Mouse (Mus musculus) liver, embryonic 13.5 days (tissue): ENCODE results near the gene Cenpp. TPM values are rescaled to one million over a fixed set of nuclear protein-coding genes. Genes with fewer than 3 reads are reported as not detected.

ENCODE experiments used
- ATAC-seq: fragments of 200-750 bp; cut with Nextera tagmentation; 2 replicates; pipeline ENCODE4 v1.8.0; 2017; ENCODE audit warnings: low read depth, mild to moderate bottlenecking, moderate number of reproducible peaks, moderate library complexity
- DNase-seq: peaks from one replicate; pipeline ENCODE4 v3.0.0; 2022
- H3K27ac ChIP-seq: fragments of 300-500 bp; sonication (generic); 2 replicates; pipeline ENCODE4 v1.5.1; 2015; ENCODE audit warnings: moderate library complexity, mild to moderate bottlenecking, inconsistent platforms
- H3K27me3 ChIP-seq: fragments of 300-500 bp; sonication (generic); 2 replicates; pipeline ENCODE4 v1.6.1; 2015; ENCODE audit warnings: mild to moderate bottlenecking, inconsistent platforms
- H3K36me3 ChIP-seq: fragments of 300-500 bp; sonication (generic); 2 replicates; pipeline ENCODE4 v1.6.1; 2015; ENCODE audit warnings: mild to moderate bottlenecking, inconsistent platforms
- H3K4me1 ChIP-seq: fragments of 300-500 bp; sonication (generic); replicated peaks from 2 replicates; pipeline ENCODE4 v1.6.1; 2015; ENCODE audit warnings: inconsistent platforms
- H3K4me2 ChIP-seq: fragments of 300-500 bp; sonication (generic); 2 replicates; pipeline ENCODE4 v1.6.1; 2015; ENCODE audit warnings: inconsistent platforms, mild to moderate bottlenecking, moderate library complexity
- H3K4me3 ChIP-seq: fragments of 300-500 bp; sonication (generic); replicated peaks from 2 replicates; pipeline ENCODE4 v1.5.1; 2015; ENCODE audit warnings: mild to moderate bottlenecking, inconsistent platforms
- H3K9ac ChIP-seq: fragments of 300-500 bp; sonication (generic); 2 replicates; pipeline ENCODE4 v1.6.1; 2015; ENCODE audit warnings: mild to moderate bottlenecking, inconsistent platforms
- H3K9me3 ChIP-seq: fragments of 300-500 bp; sonication (generic); replicated peaks from 2 replicates; pipeline ENCODE4 v1.6.1; 2016; ENCODE audit warnings: inconsistent platforms
- WGBS: fragments of 180-500 bp; shearing (Covaris S2); methylation state at CpG from one replicate; pipeline ENCODE4 v1.1.7; 2015; ENCODE audit not compliant: insufficient replicate concordance; 5-methylcytosine and 5-hydroxymethylcytosine counted together
- polyA plus RNA-seq: library from polyadenylated mRNA; unstranded; fragments of >200 nt; fragmentation: Nextera tagmentation; extraction: Ambion mirVana; gene quantifications from 2 replicates; pipeline ENCODE4 v1.2.1, GENCODE M21; 2015

Cenpp gene
- polyA plus RNA-seq, result 33.8 and 39.7 TPM in 2 replicates

- no peaks in the 10 kb centered on the region for H3K9me3 ChIP-seq
- DNase-seq, result peak; percentile 99
- H3K36me3 ChIP-seq, result peaks cover 15% of the 10 kb centered on the region
- ATAC-seq, result peak; percentile 96
- H3K4me1 ChIP-seq, result peaks cover 28% of the 10 kb centered on the region
- no peaks in the 10 kb centered on the region for H3K27me3 ChIP-seq
- peak within 1 kb of the TSS; percentile 92 for H3K4me3 ChIP-seq
- under 1% methylated on average over 68 of the region's 68 CpGs for WGBS
- H3K27ac ChIP-seq, result peak within 1 kb of the TSS; percentile 80
- H3K4me2 ChIP-seq, result peak within 1 kb of the TSS; percentile 82
- peak within 1 kb of the TSS; percentile 89 for H3K9ac ChIP-seq
These were observed at the start of gene Cenpp, which contains the start of gene Nol8 for GRCm38 (mm10) chr13:49652481-49653179. TSS of gene Cenpp (minus strand) at chr13:49652785. TSS of gene Nol8 (plus strand) at chr13:49653078.

- Histone ChIP-seq H3K4me2 (no peak overlapping the region), H3K9me3 (no peaks in the 10 kb centered on the region), H3K27me3 (no peaks in the 10 kb centered on the region), H3K27ac (no peak overlapping the region), H3K36me3 (peaks cover 69% of the 10 kb centered on the region), H3K4me3 (no peak overlapping the region), H3K4me1 (no peaks in the 10 kb centered on the region), H3K9ac (no peak overlapping the region)
- DNase-seq (no peak), ATAC-seq (no peak)
- WGBS, result 92% methylated on average over 5 of the region's 5 CpGs
These were observed 38.5 kb upstream of the Cenpp start for GRCm38 (mm10) chr13:49691056-49691455.

GRCm38 (mm10) chr13:49684266-49684665 lies 31.7 kb upstream of the Cenpp start:
- 0 out of 2 replicates have a peak overlapping the region, but pooled peaks have one; percentile 90 for H3K9ac ChIP-seq
- no peak for DNase-seq
- H3K36me3 ChIP-seq, result peaks cover 41% of the 10 kb centered on the region
- H3K27ac ChIP-seq, result no peak overlapping the region; the same call in 1 of the 2 replicates
- 71% methylated on average over 4 of the region's 4 CpGs for WGBS
- H3K4me3 ChIP-seq, result peak overlapping the region; percentile 84; the same call in 1 of the 2 replicates
- no peak for ATAC-seq
- no peaks in the 10 kb centered on the region for H3K27me3 ChIP-seq
- H3K9me3 ChIP-seq, result no peaks in the 10 kb centered on the region
- H3K4me2 ChIP-seq, result peak overlapping the region; percentile 79
- peaks cover 32% of the 10 kb centered on the region for H3K4me1 ChIP-seq

GRCm38 (mm10) chr13:49682233-49682846 lies 29.8 kb upstream of the Cenpp start:
- Histone ChIP-seq H3K4me2 (peak overlapping the region; percentile 79), H3K4me3 (peak overlapping the region; percentile 84), H3K9me3 (no peaks in the 10 kb centered on the region), H3K4me1 (peaks cover 32% of the 10 kb centered on the region), H3K27ac (peak overlapping the region; percentile 89), H3K9ac (peak overlapping the region; percentile 90), H3K27me3 (no peaks in the 10 kb centered on the region), H3K36me3 (peaks cover 29% of the 10 kb centered on the region)
- under 1% methylated on average over 20 of the region's 20 CpGs for WGBS
- peak; percentile 44 for ATAC-seq
- no peak for DNase-seq

GRCm38 (mm10) chr13:49681351-49682232 lies 29.0 kb upstream of the Cenpp start, which contains the start of gene Iars:
TSS of gene Iars (plus strand) at chr13:49682100.
- H3K9ac ChIP-seq, result peak within 1 kb of the TSS; percentile 90
- H3K9me3 ChIP-seq, result no peaks in the 10 kb centered on the region
- ATAC-seq (peak; percentile 100), DNase-seq (peak; percentile 99)
- WGBS, result 4% methylated on average over 26 of the region's 26 CpGs
- H3K36me3 ChIP-seq, result peaks cover 27% of the 10 kb centered on the region
- peak within 1 kb of the TSS; percentile 89 for H3K27ac ChIP-seq
- no peaks in the 10 kb centered on the region for H3K27me3 ChIP-seq
- peak within 1 kb of the TSS; percentile 79 for H3K4me2 ChIP-seq
- peak within 1 kb of the TSS; percentile 84 for H3K4me3 ChIP-seq
- peaks cover 32% of the 10 kb centered on the region for H3K4me1 ChIP-seq

GRCm38 (mm10) chr13:49677793-49678192 lies 25.2 kb upstream of the Cenpp start:
- ATAC-seq, result no peak
- H3K9ac ChIP-seq, result no peak overlapping the region
- H3K4me3 ChIP-seq, result no peak overlapping the region
- no peak overlapping the region for H3K27ac ChIP-seq
- no peak for DNase-seq
- H3K27me3 ChIP-seq, result no peaks in the 10 kb centered on the region
- no peak overlapping the region for H3K4me2 ChIP-seq
- H3K9me3 ChIP-seq, result no peaks in the 10 kb centered on the region
- 55% methylated on average over 2 of the region's 2 CpGs for WGBS
- peaks cover 28% of the 10 kb centered on the region for H3K36me3 ChIP-seq
- peaks cover 6% of the 10 kb centered on the region for H3K4me1 ChIP-seq

GRCm38 (mm10) chr13:49653180-49653541 lies 576 bp upstream of the Cenpp start:
- no peaks in the 10 kb centered on the region for H3K27me3 ChIP-seq
- H3K9ac ChIP-seq, result peak overlapping the region; percentile 73
- peaks cover 12% of the 10 kb centered on the region for H3K36me3 ChIP-seq
- peak; percentile 53 for ATAC-seq
- H3K9me3 ChIP-seq, result no peaks in the 10 kb centered on the region
- DNase-seq, result no peak
- peak overlapping the region; percentile 92 for H3K4me3 ChIP-seq
- 0% methylated on average over 16 of the region's 16 CpGs for WGBS
- H3K27ac ChIP-seq, result peak overlapping the region; percentile 47
- H3K4me2 ChIP-seq, result peak overlapping the region; percentile 82
- H3K4me1 ChIP-seq, result peaks cover 28% of the 10 kb centered on the region

GRCm38 (mm10) chr13:49651781-49652351 lies 719 bp downstream of the Cenpp start:
- H3K27me3 ChIP-seq, result no peaks in the 10 kb centered on the region
- H3K4me3 ChIP-seq, result peak overlapping the region; percentile 92
- DNase-seq (no peak), ATAC-seq (no peak)
- peaks cover 28% of the 10 kb centered on the region for H3K4me1 ChIP-seq
- under 1% methylated on average over 4 of the region's 4 CpGs for WGBS
- peak overlapping the region; percentile 89 for H3K9ac ChIP-seq
- peaks cover 15% of the 10 kb centered on the region for H3K36me3 ChIP-seq
- no peaks in the 10 kb centered on the region for H3K9me3 ChIP-seq
- peak overlapping the region; percentile 80 for H3K4me2 ChIP-seq
- peak overlapping the region; percentile 80 for H3K27ac ChIP-seq

- Histone ChIP-seq H3K9me3 (no peaks in the 10 kb centered on the region), H3K4me2 (peak overlapping the region; percentile 80), H3K4me3 (peak overlapping the region; percentile 92), H3K36me3 (peaks cover 19% of the 10 kb centered on the region), H3K4me1 (peaks cover 28% of the 10 kb centered on the region), H3K27ac (no peak overlapping the region), H3K27me3 (no peaks in the 10 kb centered on the region), H3K9ac (peak overlapping the region; percentile 89)
- ATAC-seq (no peak), DNase-seq (no peak)
- 42% methylated on average over 2 of the region's 2 CpGs for WGBS
These were observed 1.4 kb downstream of the Cenpp start for GRCm38 (mm10) chr13:49651136-49651535.

- H3K9me3 ChIP-seq, result no peaks in the 10 kb centered on the region
- peaks cover 41% of the 10 kb centered on the region for H3K36me3 ChIP-seq
- 59% methylated on average over 1 of the region's 1 CpGs for WGBS
- no peak overlapping the region; the same call in 1 of the 2 replicates for H3K27ac ChIP-seq
- ATAC-seq, result no peak
- H3K4me1 ChIP-seq, result peaks cover 15% of the 10 kb centered on the region
- H3K4me3 ChIP-seq, result no peak overlapping the region
- H3K9ac ChIP-seq, result no peak overlapping the region
- H3K27me3 ChIP-seq, result no peaks in the 10 kb centered on the region
- no peak for DNase-seq
- H3K4me2 ChIP-seq, result no peak overlapping the region
These were observed 6.6 kb downstream of the Cenpp start for GRCm38 (mm10) chr13:49646019-49646418.
